Mouse (Mus musculus) stomach, embryonic 16.5 days (tissue): ENCODE results near the gene Gm14391. TPM values are rescaled to one million over a fixed set of nuclear protein-coding genes. Genes with fewer than 3 reads are reported as not detected.
"Not testable (repeated sequence)": the region's sequence is repeated elsewhere in the genome, so short reads cannot be mapped to it uniquely, and the experiment has no call there.

Source experiments
- ATAC-seq: fragments of 200-750 bp; cut with Nextera tagmentation; 2 replicates; pipeline ENCODE4 v1.8.0; 2017; ENCODE audit warnings: moderate number of reproducible peaks, moderate TSS enrichment; ENCODE audit not compliant: insufficient read depth, low FRiP score
- H3K27ac ChIP-seq: fragments of 300-500 bp; sonication (generic); 2 replicates; pipeline ENCODE4 v1.5.1; 2014; ENCODE audit warnings: low read length
- H3K27me3 ChIP-seq: fragments of 300-500 bp; sonication (generic); 2 replicates; pipeline ENCODE4 v1.6.1; 2014; ENCODE audit warnings: low read length, control low read depth, mixed read lengths; ENCODE audit not compliant: control insufficient read depth, insufficient read depth
- H3K36me3 ChIP-seq: fragments of 300-500 bp; sonication (generic); 2 replicates; pipeline ENCODE4 v1.6.1; 2014; ENCODE audit warnings: low read length; ENCODE audit not compliant: control insufficient read depth, insufficient read depth
- H3K4me1 ChIP-seq: fragments of 300-500 bp; sonication (generic); 2 replicates; pipeline ENCODE4 v1.6.1; 2014; ENCODE audit warnings: low read length, control low read depth, mixed read lengths; ENCODE audit not compliant: control insufficient read depth, insufficient read depth
- H3K4me2 ChIP-seq: fragments of 300-500 bp; sonication (generic); 2 replicates; pipeline ENCODE4 v1.6.1; 2014; ENCODE audit warnings: low read depth, low read length, mixed read lengths
- H3K4me3 ChIP-seq: fragments of 300-500 bp; sonication (generic); replicated peaks from 2 replicates; pipeline ENCODE4 v1.5.1; 2014; ENCODE audit warnings: mild to moderate bottlenecking, low read length
- H3K9ac ChIP-seq: fragments of 300-500 bp; sonication (generic); 2 replicates; pipeline ENCODE4 v1.6.1; 2014; ENCODE audit warnings: low read length
- H3K9me3 ChIP-seq: fragments of 300-500 bp; sonication (generic); replicated peaks from 2 replicates; pipeline ENCODE4 v1.6.1; 2016; ENCODE audit warnings: low read length, control low read depth; ENCODE audit not compliant: control insufficient read depth
- WGBS: fragments of 180-500 bp; shearing (Covaris S2); extraction: QIAGEN DNeasy Blood & Tissue Kit; methylation state at CpG from one replicate; pipeline ENCODE4 v1.1.7; 2014; 5-methylcytosine and 5-hydroxymethylcytosine counted together
- polyA plus RNA-seq: library from polyadenylated mRNA; unstranded; fragments of >200 nt; fragmentation: Nextera tagmentation; extraction: Ambion mirVana; gene quantifications from 2 replicates; pipeline ENCODE4 v1.2.1, GENCODE M21; 2015

Gene Gm14391
- polyA plus RNA-seq, 1 experiment from 2014 or later: 5.0 TPM

GRCm38 (mm10) chr2:175161438-175161837, 45.3 kb downstream of the Gm14391 start:
- not testable (repeated sequence) for H3K9ac ChIP-seq, H3K27me3 ChIP-seq, H3K9me3 ChIP-seq, H3K4me1 ChIP-seq, H3K4me3 ChIP-seq, H3K36me3 ChIP-seq, H3K4me2 ChIP-seq, ATAC-seq, H3K27ac ChIP-seq
- 93% methylated on average over 4 of the region's 4 CpGs for WGBS

- no peaks in the 10 kb centered on the region for H3K9me3 ChIP-seq
- no peaks in the 10 kb centered on the region for H3K4me1 ChIP-seq
- H3K9ac ChIP-seq: no peak overlapping the region
- no peak overlapping the region for H3K4me3 ChIP-seq
- WGBS: 84% methylated on average over 3 of the region's 3 CpGs
- no peaks in the 10 kb centered on the region for H3K36me3 ChIP-seq
- H3K4me2 ChIP-seq: no peak overlapping the region
- no peak overlapping the region for H3K27ac ChIP-seq
- H3K27me3 ChIP-seq: no peaks in the 10 kb centered on the region
- ATAC-seq: no peak
Measured at GRCm38 (mm10) chr2:175158642-175159041, 48.1 kb downstream of the Gm14391 start.

GRCm38 (mm10) chr2:175156696-175157095, 50.0 kb downstream of the Gm14391 start:
- Histone ChIP-seq H3K4me1 (no peaks in the 10 kb centered on the region), H3K36me3 (no peaks in the 10 kb centered on the region), H3K9ac (no peak overlapping the region), H3K27ac (no peak overlapping the region), H3K4me3 (no peak overlapping the region), H3K9me3 (no peaks in the 10 kb centered on the region), H3K27me3 (no peaks in the 10 kb centered on the region), H3K4me2 (no peak overlapping the region)
- 90% methylated on average over 13 of the region's 13 CpGs for WGBS
- no peak for ATAC-seq

- not testable (repeated sequence) for H3K27me3 ChIP-seq, H3K4me1 ChIP-seq, H3K36me3 ChIP-seq, H3K9me3 ChIP-seq, ATAC-seq, H3K27ac ChIP-seq
- Histone ChIP-seq H3K9ac (peak within 1 kb of the TSS; percentile 63), H3K4me3 (peak within 1 kb of the TSS; percentile 47), H3K4me2 (peak within 1 kb of the TSS; percentile 27; the same call in 1 of the 2 replicates)
- 0% methylated on average over 1 of the region's 2 CpGs for WGBS
Measured at GRCm38 (mm10) chr2:175141993-175142295, 64.8 kb downstream of the Gm14391 start, which contains the start of gene Gm14399. TSS of gene Gm14399 (minus strand) at chr2:175142012.

GRCm38 (mm10) chr2:175141118-175141992, 65.4 kb downstream of the Gm14391 start:
- Histone ChIP-seq H3K9ac (peak overlapping the region; percentile 63), H3K4me3 (peak overlapping the region; percentile 47), H3K4me2 (peak overlapping the region; percentile 27; the same call in 1 of the 2 replicates)
- not testable (repeated sequence) for H3K4me1 ChIP-seq, H3K27ac ChIP-seq, H3K36me3 ChIP-seq, H3K27me3 ChIP-seq, ATAC-seq, H3K9me3 ChIP-seq
- WGBS: 4% methylated on average over 23 of the region's 25 CpGs

Other genes starting within 250 kb of the Gm14391 start
- gene Gm14444, start 196.7 kb downstream of the Gm14391 start, polyA plus RNA-seq: not detected in 2 replicates
- gene Gm14393, start 139.1 kb downstream of the Gm14391 start, polyA plus RNA-seq: 0.85 and 1.1 TPM in 2 replicates
- 6.2 and 6.8 TPM in 2 replicates for gene Gm14399, start 64.9 kb downstream of the Gm14391 start, polyA plus RNA-seq
- 0.67 and 0.70 TPM in 2 replicates for gene Gm14443, start 31.0 kb downstream of the Gm14391 start, polyA plus RNA-seq
- 2.1 and 6.5 TPM in 2 replicates for gene Gm14440, start 68.2 kb upstream of the Gm14391 start, polyA plus RNA-seq
- 18.3 and 19.8 TPM in 2 replicates for gene Gm4631, start 131.3 kb upstream of the Gm14391 start, polyA plus RNA-seq
- gene Zfp968, start 165.5 kb upstream of the Gm14391 start, polyA plus RNA-seq: 8.1 and 8.6 TPM in 2 replicates
- 7.9 and 19.2 TPM in 2 replicates for gene Gm4724, start 228.9 kb upstream of the Gm14391 start, polyA plus RNA-seq